Mouse (Mus musculus) cerebellum, adult 2 months (tissue): Measurements from ENCODE around the gene Vangl1.
"Not testable (repeated sequence)": the region's sequence is repeated elsewhere in the genome, so short reads cannot be mapped to it uniquely, and the experiment has no call there.

Experiments
- CTCF ChIP-seq: fragments of 200-500 bp; IDR thresholded peaks from 2 replicates; pipeline ENCODE4 v1.5.1; 2011; ENCODE audit warnings: low read depth, mild to moderate bottlenecking, control low read depth, low read length, moderate library complexity, borderline replicate concordance; ENCODE audit not compliant: insufficient read depth
- POLR2A ChIP-seq: fragments of 200-500 bp; IDR thresholded peaks from 2 replicates; pipeline ENCODE4 v1.6.1; 2011; ENCODE audit warnings: low read length, control low read depth, borderline replicate concordance; ENCODE audit not compliant: insufficient read depth

- TF ChIP-seq CTCF, POLR2A: not testable (repeated sequence)
Observed at GRCm38 (mm10) chr3:102204734-102205457, 403 bp upstream of the Vangl1 start.
